21 mouse cellular contexts compared by ENCODE assay signal in the genomic region with DNA sequence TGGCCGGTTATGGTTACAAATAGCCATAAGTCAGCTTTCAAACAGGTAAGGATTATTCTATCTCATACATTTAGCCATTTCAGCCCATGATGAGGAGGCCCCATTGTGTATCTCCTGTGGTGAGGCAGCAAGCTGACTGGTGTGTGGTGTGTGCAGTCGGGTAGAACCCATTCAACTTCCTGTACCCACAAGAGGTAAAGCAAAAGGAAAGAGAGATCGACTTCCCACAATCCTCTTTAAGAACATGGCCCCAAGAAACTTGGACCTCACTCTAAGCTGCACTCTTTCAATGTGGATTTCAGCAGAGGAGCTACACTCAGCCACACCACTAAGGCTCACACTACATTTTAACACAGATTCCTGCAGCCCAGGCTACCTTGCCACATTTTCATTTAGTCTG. TPM values are rescaled to one million over a fixed set of nuclear protein-coding genes. Genes with fewer than 3 reads are reported as not detected.
A peak's percentile ranks its signal among the peaks of the same experiment; 100 is the strongest.
DNase-seq lines count a peak whose midpoint lies in the region; TF ChIP-seq lines count a peak whose summit lies in the region.
"Had no signal": no experiment of that assay in that cellular context is flagged by ENCODE, and none has a peak within 500 bp of the region (broad histone marks: within the 10 kb centered on the region; RNA-seq: fewer than 3 reads in every experiment).

No protein-coding gene starts in this region.

- no peak overlapping the region for H3K27ac ChIP-seq in CH12.LX (ENCODE audit: insufficient read depth, low read depth)
- H3K27ac ChIP-seq: embryonic facial prominence, embryonic 10.5 days; embryonic facial prominence, embryonic 12.5 days; forebrain, embryonic 13.5 days; forebrain, embryonic 15.5 days had no signal

- no peak overlapping the region for H3K4me2 ChIP-seq in CH12.LX (ENCODE audit: insufficient read depth, low read depth, poor library complexity, severe bottlenecking)
- H3K4me2 ChIP-seq: embryonic facial prominence, embryonic 12.5 days; forebrain, embryonic 13.5 days; forebrain, embryonic 15.5 days had no signal

- no peak overlapping the region for H3K4me3 ChIP-seq in CH12.LX (replicated peaks in 1 of 3; ENCODE audit: low read depth in 2 of 3, low read length in 2 of 3, poor library complexity in 1 of 3)
- H3K4me3 ChIP-seq: embryonic facial prominence, embryonic 10.5 days; embryonic facial prominence, embryonic 12.5 days; forebrain, embryonic 13.5 days; forebrain, embryonic 15.5 days had no signal

- in situ Hi-C loops in CH12.LX (cut with MboI; ENCODE audit: low pct_ligation_motif_present, low pct_unique_long_range_greater_than_20kb, low sequenced_read_pairs): no loop called here

- no peak for TF ChIP-seq RAD21 in CH12.LX (IDR thresholded peaks at IDR 0.05; ENCODE audit: low read depth, low read length)

- H3K36me3 ChIP-seq in CH12.LX (replicated peaks in 1 of 2; ENCODE audit: control insufficient read depth in 1 of 2, insufficient read depth in 1 of 2, low read length in 1 of 2): peaks cover 0 to 2% of the 10 kb centered on the region in 2 experiments
- H3K36me3 ChIP-seq in splenic B cell, adult 2 months (ENCODE audit: control insufficient read depth, insufficient read depth, low read length, poor library complexity, severe bottlenecking): no peaks in the 10 kb centered on the region
- H3K36me3 ChIP-seq: embryonic facial prominence, embryonic 10.5 days; embryonic facial prominence, embryonic 12.5 days; forebrain, embryonic 15.5 days had no signal

- H3K27me3 ChIP-seq in CH12.LX (replicated peaks): no peaks in the 10 kb centered on the region
- no peaks in the 10 kb centered on the region for H3K27me3 ChIP-seq in splenic B cell, adult 2 months (ENCODE audit: control insufficient read depth, insufficient read depth, low read length, poor library complexity, severe bottlenecking)
- H3K27me3 ChIP-seq: embryonic facial prominence, embryonic 12.5 days; forebrain, embryonic 13.5 days; forebrain, embryonic 15.5 days; Patski had no signal

- TF ChIP-seq EP300 in CH12.LX (IDR thresholded peaks at IDR 0.05; ENCODE audit: low read length): no peak

- peaks cover 0 to 21% of the 10 kb centered on the region in 2 experiments; a peak in 2 of 4 replicates for H3K4me1 ChIP-seq in CH12.LX (ENCODE audit: control insufficient read depth in 1 of 2, insufficient read depth in 2 of 2)
- H3K4me1 ChIP-seq: embryonic facial prominence, embryonic 10.5 days; embryonic facial prominence, embryonic 12.5 days; forebrain, embryonic 13.5 days; forebrain, embryonic 15.5 days had no signal

- DNase-seq in spleen, postnatal 36 days (ENCODE audit: low spot score in 2 of 2): peak; percentile 5 to 7
- no peak for DNase-seq in spleen, adult 18-20 months
- peak; percentile 33 for DNase-seq in CH12.LX (ENCODE audit: extremely low read depth)
- DNase-seq in splenic B cell, adult 2 months (ENCODE audit: low read depth, low spot score): peak; percentile 38
- no peak for DNase-seq in right cerebral cortex, adult 2 months (ENCODE audit: low spot score in 2 of 2)
- DNase-seq in urinary bladder, adult 2 months (ENCODE audit: low spot score): no peak
- DNase-seq: adrenal gland, adult 8-10 months; adrenal gland, postnatal 14 days; adrenal gland, postnatal 36 days; cerebellum, adult 11-12 months; cerebellum, adult 2 months; cerebellum, adult 9-10 months; cerebellum, postnatal 10 days; cerebellum, postnatal 25 days; forebrain, postnatal 0 days had no signal

- dilution Hi-C loops in CH12.LX (cut with MboI; ENCODE audit: extremely low pct_ligation_motif_present, extremely low pct_unique_long_range_greater_than_20kb, low sequenced_read_pairs): no loop called here

- no peak for TF ChIP-seq POLR2A in CH12.LX (IDR thresholded peaks at IDR 0.05; ENCODE audit: low read depth, low read length)

- no peaks in the 10 kb centered on the region for H3K9me3 ChIP-seq in CH12.LX (replicated peaks; ENCODE audit: low read length)
- H3K9me3 ChIP-seq: embryonic facial prominence, embryonic 10.5 days; embryonic facial prominence, embryonic 12.5 days; forebrain, embryonic 13.5 days; forebrain, embryonic 15.5 days; G1E had no signal

- TF ChIP-seq CTCF in CH12.LX (conservative IDR thresholded peaks at IDR 0.05 in 1 of 2, IDR thresholded peaks at IDR 0.05 in 1 of 2; ENCODE audit: low read depth in 2 of 2, low read length in 2 of 2): no peak

- H3K79me2 ChIP-seq in CH12.LX (replicated peaks; ENCODE audit: control insufficient read depth, extremely low read depth, insufficient read depth, poor library complexity, severe bottlenecking): no peaks in the 10 kb centered on the region

- H3K9ac ChIP-seq in CH12.LX (ENCODE audit: insufficient read depth, low read depth): no peak overlapping the region
- H3K9ac ChIP-seq: embryonic facial prominence, embryonic 12.5 days; forebrain, embryonic 13.5 days; forebrain, embryonic 15.5 days; forebrain, postnatal 0 days had no signal

TF ChIP-seq in CH12.LX, 34 proteins besides CTCF, POLR2A, EP300 and RAD21:
- no peak for TF ChIP-seq SMC3 (IDR thresholded peaks at IDR 0.05; ENCODE audit: low read depth, low read length)
- TF ChIP-seq UBTF (IDR thresholded peaks at IDR 0.05; ENCODE audit: low read depth, low read length): no peak
- no peak for TF ChIP-seq MAX (IDR thresholded peaks at IDR 0.05; ENCODE audit: low read length)
- TF ChIP-seq NELFE (IDR thresholded peaks at IDR 0.05; ENCODE audit: low read depth, low read length): no peak
- TF ChIP-seq CHD2 (IDR thresholded peaks at IDR 0.05; ENCODE audit: low read length): no peak
- no peak for TF ChIP-seq ETS1 (conservative IDR thresholded peaks at IDR 0.05; ENCODE audit: low read depth, low read length)
- TF ChIP-seq TBP (conservative IDR thresholded peaks at IDR 0.05; ENCODE audit: low read depth, low read length): no peak
- TF ChIP-seq JUND (conservative IDR thresholded peaks at IDR 0.05; ENCODE audit: low read depth, low read length): no peak
- TF ChIP-seq MAZ (IDR thresholded peaks at IDR 0.05; ENCODE audit: low read depth, low read length): no peak
- no peak for TF ChIP-seq MYC (IDR thresholded peaks at IDR 0.05; ENCODE audit: low read depth, low read length)
- TF ChIP-seq POLR2AphosphoS2 (IDR thresholded peaks at IDR 0.05; ENCODE audit: low read depth, low read length): no peak
- no peak for TF ChIP-seq ZC3H11A (IDR thresholded peaks at IDR 0.05; ENCODE audit: low read depth, low read length)
- TF ChIP-seq BHLHE40 (IDR thresholded peaks at IDR 0.05; ENCODE audit: low read depth, low read length): no peak
TF ChIP-seq in CH12.LX: peak in this region for 0.

RNA-seq across cellular contexts. Expression of gene Dph6, which starts 53.6 kb away (rescaled TPM):
- total RNA-seq in CH12.LX (2012; rRNA removed): 10.9 and 11.1 TPM in 2 replicates
- 16.1 and 18.3 TPM in 2 replicates for total RNA-seq in CH12.LX (2014; rRNA removed)
- 23.2 and 25.2 TPM in 2 replicates for polyA plus RNA-seq in CH12.LX (2012; ENCODE audit: insufficient read length, low read depth)
- 15.8 and 16.2 TPM in 2 replicates for polyA plus RNA-seq in urinary bladder, adult 2 months (2012; rRNA removed)

Comparison
In these comparisons a context has a peak if more than half of its experiments do, and no peak if none do; other contexts are left out.
1. DNase-seq: peak in spleen, postnatal 36 days (2 of 2), CH12.LX (single experiment) and splenic B cell, adult 2 months (single experiment); none in spleen, adult 18-20 months (0 of 2), right cerebral cortex, adult 2 months (0 of 2) and urinary bladder, adult 2 months (single experiment).